Mouse (Mus musculus) midbrain, embryonic 16.5 days (tissue): ENCODE data around the gene Gramd1b. TPM values are rescaled to one million over a fixed set of nuclear protein-coding genes. Genes with fewer than 3 reads are reported as not detected.

Experiments used
- ATAC-seq: fragments of 200-750 bp; cut with Nextera tagmentation; 2 replicates; pipeline ENCODE4 v1.8.0; 2017; ENCODE audit warnings: moderate TSS enrichment
- H3K27ac ChIP-seq: fragments of 300-500 bp; sonication (generic); 2 replicates; pipeline ENCODE4 v1.5.1; 2014; ENCODE audit warnings: mild to moderate bottlenecking, low read length, mixed read lengths
- H3K27me3 ChIP-seq: fragments of 300-500 bp; sonication (generic); 2 replicates; pipeline ENCODE4 v1.6.1; 2014; ENCODE audit warnings: low read depth, low read length, mixed read lengths; ENCODE audit not compliant: control insufficient read depth, insufficient read depth
- H3K36me3 ChIP-seq: fragments of 300-500 bp; sonication (generic); 2 replicates; pipeline ENCODE4 v1.6.1; 2014; ENCODE audit warnings: mild to moderate bottlenecking, low read length, moderate library complexity, mixed read lengths; ENCODE audit not compliant: control insufficient read depth, insufficient read depth
- H3K4me1 ChIP-seq: fragments of 300-500 bp; sonication (generic); 2 replicates; pipeline ENCODE4 v1.6.1; 2014; ENCODE audit warnings: mild to moderate bottlenecking, low read length, mixed read lengths; ENCODE audit not compliant: control insufficient read depth, insufficient read depth
- H3K4me2 ChIP-seq: fragments of 300-500 bp; sonication (generic); 2 replicates; pipeline ENCODE4 v1.6.1; 2014; ENCODE audit warnings: mild to moderate bottlenecking, low read length, mixed read lengths
- H3K4me3 ChIP-seq: fragments of 300-500 bp; sonication (generic); 2 replicates; pipeline ENCODE4 v1.5.1; 2014; ENCODE audit warnings: low read depth, mild to moderate bottlenecking, low read length, moderate library complexity, mixed read lengths
- H3K9ac ChIP-seq: fragments of 300-500 bp; sonication (generic); 2 replicates; pipeline ENCODE4 v1.6.1; 2014; ENCODE audit warnings: low read depth, low read length, mixed read lengths
- H3K9me3 ChIP-seq: fragments of 300-500 bp; sonication (generic); replicated peaks from 2 replicates; pipeline ENCODE4 v1.6.1; 2014; ENCODE audit warnings: mild to moderate bottlenecking, low read length, mixed read lengths; ENCODE audit not compliant: control insufficient read depth, poor library complexity, severe bottlenecking
- WGBS: fragments of 180-500 bp; shearing (Covaris S2); extraction: QIAGEN DNeasy Blood & Tissue Kit; methylation state at CpG from one replicate; pipeline ENCODE4 v1.1.7; 2014; 5-methylcytosine and 5-hydroxymethylcytosine counted together
- polyA plus RNA-seq: library from polyadenylated mRNA; unstranded; fragments of >200 nt; fragmentation: Nextera tagmentation; extraction: Ambion mirVana; gene quantifications from 2 replicates; pipeline ENCODE4 v1.2.1, GENCODE M21; 2015

The Gramd1b gene
- polyA plus RNA-seq, 1 experiment from 2014 or later: 20.3 TPM

GRCm38 (mm10) chr9:40448646-40449243, 82.4 kb downstream of the Gramd1b start:
- WGBS: 88% methylated on average over 2 of the region's 2 CpGs
- no peak overlapping the region for H3K4me2 ChIP-seq
- H3K27me3 ChIP-seq: no peaks in the 10 kb centered on the region
- H3K27ac ChIP-seq: no peak overlapping the region
- H3K9me3 ChIP-seq: no peaks in the 10 kb centered on the region
- no peak overlapping the region for H3K9ac ChIP-seq
- H3K4me1 ChIP-seq: no peaks in the 10 kb centered on the region
- H3K36me3 ChIP-seq: no peaks in the 10 kb centered on the region
- H3K4me3 ChIP-seq: no peak overlapping the region
- no peak for ATAC-seq

- H3K9me3 ChIP-seq: no peaks in the 10 kb centered on the region
- H3K27ac ChIP-seq: no peak overlapping the region
- no peak overlapping the region for H3K4me2 ChIP-seq
- 77% methylated on average over 4 of the region's 4 CpGs for WGBS
- H3K36me3 ChIP-seq: no peaks in the 10 kb centered on the region
- no peak overlapping the region for H3K4me3 ChIP-seq
- ATAC-seq: no peak
- H3K4me1 ChIP-seq: no peaks in the 10 kb centered on the region
- no peak overlapping the region for H3K9ac ChIP-seq
- H3K27me3 ChIP-seq: no peaks in the 10 kb centered on the region
Measured at GRCm38 (mm10) chr9:40447265-40447664, 83.9 kb downstream of the Gramd1b start.

GRCm38 (mm10) chr9:40444961-40445360, 86.2 kb downstream of the Gramd1b start:
- H3K27ac ChIP-seq: no peak overlapping the region
- H3K9ac ChIP-seq: no peak overlapping the region

GRCm38 (mm10) chr9:40442784-40443183, 88.4 kb downstream of the Gramd1b start:
- Histone ChIP-seq H3K9me3 (no peaks in the 10 kb centered on the region), H3K27ac (no peak overlapping the region), H3K4me3 (no peak overlapping the region), H3K27me3 (no peaks in the 10 kb centered on the region), H3K9ac (no peak overlapping the region), H3K4me2 (no peak overlapping the region), H3K4me1 (peaks cover 5% of the 10 kb centered on the region; the same call in 1 of the 2 replicates), H3K36me3 (no peaks in the 10 kb centered on the region)
- no peak for ATAC-seq
- 57% methylated on average over 5 of the region's 5 CpGs for WGBS

More at GRCm38 (mm10) chr9:40444961-40445360, 86.2 kb downstream of the Gramd1b start:
- no peak for ATAC-seq
- Histone ChIP-seq H3K4me3 (no peak overlapping the region), H3K36me3 (no peaks in the 10 kb centered on the region), H3K9me3 (no peaks in the 10 kb centered on the region), H3K4me1 (no peaks in the 10 kb centered on the region), H3K27me3 (no peaks in the 10 kb centered on the region), H3K4me2 (no peak overlapping the region)
- 86% methylated on average over 6 of the region's 6 CpGs for WGBS

GRCm38 (mm10) chr9:40439973-40440687, 91.1 kb downstream of the Gramd1b start:
- no peaks in the 10 kb centered on the region for H3K9me3 ChIP-seq
- 82% methylated on average over 8 of the region's 8 CpGs for WGBS

GRCm38 (mm10) chr9:40438731-40439526, 92.3 kb downstream of the Gramd1b start:
- WGBS: 33% methylated on average over 12 of the region's 12 CpGs

More at GRCm38 (mm10) chr9:40439973-40440687, 91.1 kb downstream of the Gramd1b start:
- Histone ChIP-seq H3K9ac (no peak overlapping the region), H3K27me3 (no peaks in the 10 kb centered on the region), H3K36me3 (no peaks in the 10 kb centered on the region), H3K4me3 (no peak overlapping the region), H3K4me2 (no peak overlapping the region), H3K27ac (no peak overlapping the region), H3K4me1 (peaks cover 5% of the 10 kb centered on the region; the same call in 1 of the 2 replicates)
- no peak for ATAC-seq

GRCm38 (mm10) chr9:40437891-40438290, 93.3 kb downstream of the Gramd1b start:
- peak overlapping the region; percentile 70 for H3K27ac ChIP-seq

More at GRCm38 (mm10) chr9:40438731-40439526, 92.3 kb downstream of the Gramd1b start:
- no peaks in the 10 kb centered on the region for H3K36me3 ChIP-seq
- peak; percentile 74 for ATAC-seq
- no peak overlapping the region for H3K4me2 ChIP-seq
- no peaks in the 10 kb centered on the region for H3K9me3 ChIP-seq
- H3K27me3 ChIP-seq: no peaks in the 10 kb centered on the region
- H3K4me3 ChIP-seq: no peak overlapping the region
- H3K4me1 ChIP-seq: peaks cover 5% of the 10 kb centered on the region; the same call in 1 of the 2 replicates
- peak overlapping the region; percentile 70 for H3K27ac ChIP-seq
- no peak overlapping the region for H3K9ac ChIP-seq

GRCm38 (mm10) chr9:40433286-40433685, 97.9 kb downstream of the Gramd1b start:
- Histone ChIP-seq H3K4me1 (peaks cover 2% of the 10 kb centered on the region; the same call in 1 of the 2 replicates), H3K27me3 (no peaks in the 10 kb centered on the region), H3K4me3 (no peak overlapping the region), H3K9me3 (no peaks in the 10 kb centered on the region), H3K36me3 (no peaks in the 10 kb centered on the region), H3K27ac (no peak overlapping the region), H3K9ac (no peak overlapping the region), H3K4me2 (no peak overlapping the region)
- ATAC-seq: no peak
- 74% methylated on average over 5 of the region's 5 CpGs for WGBS

More at GRCm38 (mm10) chr9:40437891-40438290, 93.3 kb downstream of the Gramd1b start:
- Histone ChIP-seq H3K4me1 (peaks cover 5% of the 10 kb centered on the region; the same call in 1 of the 2 replicates), H3K4me2 (no peak overlapping the region), H3K36me3 (no peaks in the 10 kb centered on the region), H3K27me3 (no peaks in the 10 kb centered on the region), H3K9me3 (no peaks in the 10 kb centered on the region), H3K4me3 (no peak overlapping the region), H3K9ac (no peak overlapping the region)
- no peak for ATAC-seq
- WGBS: 87% methylated on average over 7 of the region's 7 CpGs
